Mouse (Mus musculus): ENCODE data around the gene Zfp354b.

DNA sequence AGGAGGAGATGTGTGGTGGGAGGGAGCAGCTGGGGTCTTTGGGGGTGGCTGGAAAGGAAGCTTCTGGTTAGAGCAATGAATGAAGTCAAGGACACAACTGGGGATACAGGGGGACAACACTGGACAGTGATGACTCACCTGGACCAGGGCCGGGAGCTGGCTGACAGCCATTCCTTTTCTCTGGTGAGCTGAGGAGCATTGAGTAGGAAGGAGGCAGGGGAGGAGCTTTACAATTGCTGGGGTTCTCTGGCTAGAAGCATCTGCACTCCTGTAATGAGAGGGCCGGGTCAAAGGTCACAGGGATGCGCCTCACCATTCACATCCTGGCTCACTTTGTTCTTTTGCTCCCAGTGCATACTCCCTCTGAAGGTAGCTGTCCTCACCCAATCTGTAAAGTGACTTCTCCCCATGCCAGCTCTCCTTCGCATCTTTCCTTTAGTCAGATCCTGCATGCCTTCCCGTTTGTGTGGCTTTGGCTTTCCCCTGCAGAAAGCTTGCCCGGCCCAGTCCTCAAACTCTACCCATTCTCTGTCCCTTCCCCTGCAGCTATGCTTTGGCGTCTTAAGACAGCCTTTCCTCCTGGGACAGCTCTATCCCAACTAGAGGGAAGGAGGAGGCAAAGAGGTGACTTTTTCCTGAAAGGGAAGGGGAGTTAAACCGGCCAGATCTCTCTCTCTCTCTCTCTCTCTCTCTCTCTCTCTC, 45.1 kb downstream of the Zfp354b start:
- TF ChIP-seq GATA1 (IDR thresholded peaks at IDR 0.05; ENCODE audit: low read length) (no peak), TAL1 (IDR thresholded peaks at IDR 0.05; ENCODE audit: low read length) (no peak)

Measured in erythroblast, embryonic 14.5 days (primary cell).